Mouse (Mus musculus) kidney, postnatal 4 days (tissue): ENCODE measurements around the gene Usp21.

Experiments used
- DNase-seq, 2 experiments: peaks; one replicate each; pipeline ENCODE4 v3.0.0; 2021; ENCODE audit warnings: mixed read lengths in 2 of 2

Gene Usp21

DNA sequence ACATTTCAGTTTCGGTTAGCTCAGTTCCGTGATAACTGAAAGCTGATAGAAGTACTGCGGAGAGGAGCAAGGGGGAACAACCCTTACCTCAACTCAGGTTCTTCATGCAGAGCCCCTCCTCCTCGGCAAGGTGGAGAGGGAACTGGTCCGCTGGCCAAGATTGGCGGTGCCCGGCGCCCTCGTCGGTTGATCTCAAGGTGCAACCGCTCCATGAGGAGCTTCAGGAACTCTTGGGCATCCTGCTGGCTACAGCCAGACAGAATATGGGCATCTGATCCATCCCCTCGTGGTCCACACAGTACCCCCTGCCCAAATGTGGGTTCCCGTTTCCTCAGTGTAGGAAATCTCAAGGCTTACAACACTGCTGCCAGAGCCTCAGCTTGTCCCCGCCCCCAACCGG lies 3.3 kb downstream of the Usp21 start:
- DNase-seq = no peak

DNA sequence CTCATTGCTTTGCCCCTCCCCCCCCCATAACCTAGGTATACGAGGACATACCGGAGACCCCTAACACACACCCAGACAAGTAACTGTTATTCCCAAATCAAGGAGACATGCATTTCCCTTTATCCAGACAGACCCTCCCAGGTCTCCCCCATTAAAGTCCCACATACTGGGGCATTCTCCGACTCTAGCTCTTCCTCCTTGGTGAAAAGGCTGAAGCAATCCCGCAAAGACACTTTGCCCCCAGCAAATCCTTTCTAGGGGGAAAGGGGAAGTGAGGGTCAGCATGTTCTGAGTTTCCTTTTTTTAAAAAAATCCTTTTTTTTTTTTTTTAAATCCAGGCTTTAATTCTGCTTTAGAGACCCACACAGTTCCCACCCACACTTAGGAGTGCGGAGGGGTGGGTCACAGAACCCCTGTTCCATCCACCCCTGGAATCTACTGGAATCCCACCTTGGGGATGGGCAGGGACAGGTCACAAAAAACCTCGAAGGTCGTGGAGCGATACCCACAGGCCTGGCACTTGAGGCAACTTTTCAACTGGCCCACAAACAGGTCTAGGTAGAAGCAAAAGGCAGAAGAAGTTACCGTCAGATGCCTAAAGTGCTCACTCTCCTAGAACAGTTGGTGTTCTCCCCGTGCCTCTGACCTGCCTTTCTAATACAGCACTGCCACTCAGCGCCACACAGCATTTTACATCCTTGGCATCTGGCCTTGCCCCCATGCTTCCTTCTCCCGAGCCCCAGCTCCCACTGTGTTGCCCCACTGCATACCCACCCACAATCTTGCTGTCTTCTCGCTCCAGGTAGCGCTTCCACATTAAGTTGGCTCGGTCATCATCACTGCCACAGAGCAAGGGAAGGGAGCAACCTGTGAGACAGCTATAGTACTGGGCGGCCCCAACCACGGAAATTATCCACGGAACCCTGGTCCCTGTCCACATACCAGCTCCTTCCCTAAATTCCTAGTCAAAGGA lies 4.3 kb downstream of the Usp21 start:
- no peak for DNase-seq

DNA sequence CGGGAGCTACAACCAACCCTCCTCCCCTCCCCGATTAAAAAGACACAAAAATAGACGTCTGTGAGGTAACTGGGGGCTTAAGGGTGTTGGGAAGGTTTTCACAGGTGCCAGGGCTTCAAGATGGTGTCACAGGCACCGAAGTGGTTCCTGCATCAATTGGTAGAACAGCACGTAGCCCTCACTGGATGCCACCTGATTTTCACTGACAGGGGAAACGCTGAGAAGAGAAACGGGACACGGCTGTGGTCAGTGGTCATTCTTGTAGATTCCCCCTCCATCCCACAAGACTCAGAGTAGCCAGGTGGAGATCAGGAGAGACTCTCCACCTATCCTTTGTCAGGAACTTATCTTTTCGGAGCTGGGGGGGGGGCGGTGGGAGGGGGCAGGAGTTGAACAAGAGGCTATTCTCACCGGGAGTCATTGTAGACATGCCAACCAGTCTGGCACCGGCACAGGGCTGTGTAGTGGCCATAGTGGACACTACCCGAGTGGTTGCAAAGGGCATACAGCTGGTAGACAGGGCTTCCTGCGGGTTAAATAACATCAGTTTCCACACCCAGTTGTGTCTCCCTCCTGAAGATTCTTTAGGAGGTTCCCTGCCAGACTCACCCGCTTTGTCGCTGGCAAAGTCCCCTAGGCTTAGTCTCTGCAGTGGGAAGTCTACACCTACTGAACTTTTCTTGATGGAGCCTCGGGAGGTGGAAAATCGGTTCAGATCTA lies 5.5 kb downstream of the Usp21 start:
- no peak for DNase-seq

DNA sequence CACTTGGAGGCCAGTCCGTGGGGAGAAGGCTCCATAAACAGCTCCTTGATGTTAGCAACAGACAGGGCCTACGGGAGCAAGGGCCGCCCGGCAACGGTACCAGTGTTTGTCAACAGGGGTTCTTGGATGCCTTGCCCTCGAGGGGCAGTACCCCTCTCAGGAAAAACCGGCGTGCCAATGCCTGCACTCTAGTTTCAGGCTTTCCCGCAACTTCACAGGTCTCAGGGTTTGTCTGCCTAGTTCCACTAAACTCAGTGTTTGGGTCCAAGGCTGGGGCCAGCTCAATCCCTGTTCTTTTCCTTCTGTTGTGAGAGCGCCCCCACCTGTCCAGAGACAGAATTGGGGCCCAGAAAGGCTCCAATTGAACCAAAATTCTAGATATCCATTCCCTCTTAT lies 6.3 kb downstream of the Usp21 start:
- peak; percentile 91 to 93 for DNase-seq

DNA sequence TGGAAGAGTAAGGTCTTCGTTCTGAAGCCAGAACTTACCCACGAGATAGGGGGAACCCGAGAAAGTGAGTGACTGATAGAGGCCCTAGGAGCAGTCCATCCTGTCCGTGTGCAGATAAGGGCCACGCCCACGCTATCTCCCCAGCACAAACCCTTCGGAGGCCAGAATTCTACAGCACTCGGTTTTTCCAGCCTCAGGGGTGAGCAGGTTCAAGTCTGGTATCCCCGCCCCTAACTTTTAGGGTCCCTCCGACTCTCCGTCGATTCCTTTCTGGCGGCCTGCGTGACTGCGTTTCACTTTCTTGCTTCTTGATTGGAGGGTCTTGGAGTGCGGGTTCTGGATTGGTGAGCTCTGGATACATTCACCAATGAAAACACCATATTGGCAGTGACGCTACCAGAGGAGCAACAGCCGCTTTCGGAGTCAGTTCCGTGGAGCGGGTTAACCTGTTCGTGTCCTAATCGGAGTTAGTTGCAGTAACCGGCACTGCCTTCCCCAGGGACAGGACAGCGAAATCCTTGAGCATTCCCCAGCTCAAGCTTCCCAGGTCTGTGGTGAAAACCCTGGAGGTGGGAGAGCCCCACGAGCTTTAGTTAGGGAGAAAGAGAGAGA lies 6.8 kb downstream of the Usp21 start, which contains the start of gene Ppox:
Gene Ppox, minus strand, starts transcription at position 271 of the 612 bp plus-strand sequence.
- DNase-seq = peak; percentile 86 to 93

DNA sequence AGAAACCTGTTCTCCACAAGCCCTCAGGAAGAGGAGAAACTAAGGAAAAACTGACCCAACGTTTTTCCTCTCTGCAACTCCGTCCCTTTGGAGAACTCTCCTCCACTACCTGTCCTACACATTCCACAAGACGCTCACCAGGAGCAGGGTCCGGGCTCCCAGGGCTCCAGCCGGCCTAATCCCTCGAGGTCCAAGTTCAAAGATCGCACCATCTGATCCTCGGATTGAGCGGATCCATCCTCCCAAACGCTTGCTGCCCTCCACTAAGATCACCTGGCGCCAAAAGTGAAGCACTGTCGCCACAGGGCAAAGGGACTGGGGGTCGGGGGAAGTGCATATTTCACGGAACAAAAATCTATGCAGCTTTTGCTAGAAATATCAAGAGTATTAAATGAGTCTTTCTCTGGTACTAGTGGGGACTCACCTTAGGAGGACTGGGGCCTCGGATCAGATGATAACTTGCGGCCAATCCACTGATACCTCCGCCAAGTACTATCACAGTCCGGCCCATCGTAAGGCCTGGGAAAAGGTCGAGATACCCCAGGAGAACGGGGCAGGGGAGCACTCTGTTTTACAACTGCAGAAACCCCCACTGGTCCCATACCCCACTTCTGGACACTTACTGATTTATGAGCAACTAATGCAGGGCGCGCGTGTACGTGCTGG lies 7.4 kb downstream of the Usp21 start:
- DNase-seq = peak in 1 of 2 experiments; percentile 50

DNA sequence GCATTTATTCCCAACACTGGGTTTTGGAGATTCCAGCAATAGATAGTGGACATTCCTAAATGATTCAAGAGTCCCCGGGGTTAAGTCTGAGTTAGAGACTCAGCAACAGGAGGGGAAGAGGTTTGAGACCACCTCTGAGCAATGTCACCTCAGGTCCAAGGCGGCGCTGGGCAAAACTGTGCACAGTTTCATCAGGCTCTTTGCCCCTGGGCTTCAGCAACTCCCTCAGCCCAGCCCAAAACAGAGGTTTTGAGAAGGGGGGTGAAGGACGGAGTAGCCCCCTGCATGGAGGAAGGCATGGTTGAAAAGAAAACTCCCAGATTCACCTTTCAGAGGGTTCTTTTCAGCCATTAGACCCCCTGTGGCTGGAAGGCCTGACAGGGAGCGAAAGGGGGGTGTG lies 8.1 kb downstream of the Usp21 start:
- DNase-seq = no peak

DNA sequence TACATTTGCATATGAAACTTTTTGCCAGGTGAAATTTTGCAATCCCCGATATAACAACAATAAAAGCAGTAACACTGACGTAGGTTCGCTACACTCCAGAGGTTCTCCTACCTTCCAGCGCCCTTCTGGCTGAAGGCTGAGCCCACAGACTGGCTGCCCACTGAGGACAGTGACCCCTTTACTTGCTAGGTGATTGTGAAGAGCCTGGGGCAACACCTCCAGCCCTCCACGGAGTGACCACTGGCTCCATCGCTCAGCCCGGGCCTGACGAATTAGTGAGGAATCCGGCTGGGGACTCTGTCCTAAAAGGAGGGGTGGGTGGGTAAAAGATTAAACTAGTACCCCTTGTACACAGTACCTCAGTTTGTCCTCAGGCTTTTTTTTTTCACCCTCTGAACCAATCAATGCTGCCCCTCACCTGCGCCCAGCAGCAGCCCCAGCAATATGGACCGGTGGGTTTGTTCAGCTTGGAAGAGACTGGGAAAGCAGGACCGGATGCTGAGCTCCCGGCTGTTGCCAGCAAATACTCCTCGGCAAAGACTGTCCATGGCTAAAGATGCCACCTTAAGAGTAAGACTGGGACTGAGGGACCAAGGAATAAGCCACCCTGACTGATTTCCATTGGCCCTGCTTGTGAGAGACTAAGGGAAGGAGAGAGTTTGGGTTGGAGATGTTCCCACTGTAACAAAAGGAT lies 8.6 kb downstream of the Usp21 start:
- peak in 1 of 2 experiments; percentile 3 for DNase-seq

DNA sequence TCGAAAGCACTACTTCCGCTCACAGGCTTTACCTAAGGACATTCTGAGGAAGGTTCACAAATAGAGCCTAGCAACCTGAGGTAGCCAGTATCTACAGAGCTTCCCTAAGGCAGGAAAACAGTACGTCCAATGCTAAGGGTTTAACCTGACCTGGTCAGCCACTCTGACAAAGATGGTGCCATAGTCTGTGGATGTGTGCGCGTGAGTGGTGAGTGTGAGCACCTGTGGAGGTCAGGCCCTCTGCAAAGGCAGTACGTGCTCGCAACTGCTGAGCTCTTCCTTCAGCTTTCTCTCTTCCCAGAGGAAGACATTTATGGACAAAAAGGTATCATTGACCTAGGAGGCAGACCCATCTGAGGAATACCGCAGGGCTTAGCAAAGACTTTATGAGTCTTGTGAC lies 9.4 kb downstream of the Usp21 start:
- no peak for DNase-seq

DNA sequence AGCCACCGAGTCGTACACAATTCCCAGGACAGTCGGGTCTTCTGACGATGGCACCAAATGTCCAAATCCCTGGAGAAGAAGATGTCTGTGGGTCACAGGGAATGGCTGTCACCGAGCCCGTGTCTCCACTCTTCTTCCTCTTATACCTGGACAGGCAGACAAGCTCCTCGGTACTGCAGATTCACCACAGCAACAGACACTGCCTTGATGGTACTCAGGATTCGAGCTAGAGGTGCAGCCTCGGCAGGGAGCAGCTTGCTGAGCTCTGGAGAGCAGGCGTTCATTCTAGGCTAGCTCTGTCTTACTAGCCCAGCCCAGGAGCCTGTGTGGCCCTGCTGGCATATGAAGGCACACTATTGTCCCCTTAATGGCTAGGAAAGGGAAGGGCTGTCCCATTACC lies 10.1 kb downstream of the Usp21 start:
- DNase-seq = no peak

DNA sequence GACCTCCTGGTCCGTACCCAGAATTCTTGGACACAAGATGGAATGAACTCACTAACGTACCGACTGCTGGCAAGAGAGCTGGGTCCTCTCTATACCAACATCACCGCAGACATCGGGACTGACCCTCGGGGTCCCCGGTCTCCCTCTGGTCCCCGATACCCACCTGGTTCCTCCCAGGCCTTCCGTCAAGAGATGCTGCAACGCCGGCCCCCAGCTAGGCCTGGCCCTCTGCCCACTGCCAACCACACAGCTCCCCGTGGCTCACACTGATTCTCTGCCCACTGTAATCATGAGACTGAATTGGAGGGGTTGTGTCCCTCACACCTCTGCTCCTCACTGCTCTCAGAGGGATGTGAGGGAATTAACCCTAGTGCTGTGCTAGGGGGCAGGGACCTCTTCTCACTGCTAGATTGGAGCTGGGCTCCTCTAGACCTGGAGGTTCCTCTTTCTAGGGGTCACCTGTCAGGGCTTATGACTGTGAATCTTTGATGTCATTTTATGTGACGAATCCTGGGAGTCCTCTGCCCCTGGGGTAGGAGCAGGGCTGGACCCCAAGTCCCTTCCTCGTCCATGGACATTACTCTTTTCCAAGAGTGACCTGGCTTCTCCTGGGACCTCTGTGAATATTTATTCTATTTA lies 11.6 kb downstream of the Usp21 start:
- DNase-seq = no peak

DNA sequence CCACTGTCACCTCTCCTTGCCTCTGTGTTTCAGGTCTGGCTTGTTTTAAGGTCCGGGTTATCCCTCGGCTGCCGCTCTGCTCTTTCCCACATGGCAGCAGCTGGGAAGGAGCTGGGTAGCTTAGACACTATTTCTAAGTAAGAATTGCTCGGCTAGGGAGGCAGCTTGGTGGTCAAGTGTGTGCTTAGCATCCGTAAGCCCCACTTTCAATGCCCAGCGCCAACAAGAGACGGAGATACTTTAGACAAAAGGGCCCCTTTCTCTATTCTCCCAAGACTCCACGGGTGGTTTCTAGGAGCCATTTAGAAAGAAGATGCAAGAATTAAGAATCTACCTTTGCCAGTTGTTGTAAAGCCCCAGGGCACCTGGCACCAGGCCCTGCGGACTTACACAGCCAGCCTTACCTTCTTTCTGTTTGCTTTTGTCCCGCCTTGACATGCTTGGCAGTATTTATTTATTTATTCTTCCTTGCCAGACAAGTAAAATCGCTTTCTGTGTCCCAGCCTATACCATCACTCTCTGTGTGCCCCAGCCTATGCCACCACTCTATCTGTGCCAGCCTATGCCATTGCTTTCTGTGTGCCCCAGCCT lies 12.6 kb downstream of the Usp21 start:
- no peak for DNase-seq

DNA sequence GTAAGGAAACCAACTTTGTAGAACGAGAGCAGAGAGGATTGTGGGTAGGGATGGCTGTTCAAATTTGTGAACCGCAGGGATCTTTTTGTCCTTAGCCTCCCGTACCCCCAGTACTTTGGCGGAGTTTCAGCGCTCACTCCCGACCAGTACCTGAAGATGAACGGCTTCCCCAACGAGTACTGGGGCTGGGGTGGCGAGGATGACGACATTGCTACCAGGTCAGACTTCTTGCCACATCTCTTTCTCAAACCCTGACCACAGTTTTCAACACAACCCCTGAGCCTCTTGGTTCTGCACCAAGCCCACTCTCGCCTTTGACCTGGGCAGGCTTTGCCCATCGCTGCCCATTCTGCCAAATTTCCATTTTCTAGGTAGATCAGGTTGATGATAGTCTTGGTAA lies 13.6 kb downstream of the Usp21 start:
- no peak for DNase-seq

DNA sequence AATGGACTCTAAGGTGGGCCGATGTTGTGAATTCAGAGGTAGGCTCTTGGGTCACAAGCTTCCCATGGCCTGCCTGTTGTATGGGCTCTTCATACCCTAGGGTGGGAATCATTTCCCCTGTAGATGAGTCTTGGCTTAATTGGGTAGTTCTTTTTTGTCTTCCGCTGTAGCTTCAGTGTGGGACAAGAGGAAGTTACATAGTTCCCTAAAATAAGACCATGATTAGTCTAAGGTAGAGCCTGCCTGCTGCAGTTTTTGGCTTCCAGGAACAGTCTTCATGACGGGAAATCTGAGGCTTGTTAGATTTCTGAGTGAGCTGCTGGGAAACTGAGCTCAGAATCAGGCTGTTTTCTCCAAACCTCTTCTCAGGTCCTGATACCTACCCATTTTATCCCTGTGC lies 15.7 kb downstream of the Usp21 start:
- DNase-seq = no peak

DNA sequence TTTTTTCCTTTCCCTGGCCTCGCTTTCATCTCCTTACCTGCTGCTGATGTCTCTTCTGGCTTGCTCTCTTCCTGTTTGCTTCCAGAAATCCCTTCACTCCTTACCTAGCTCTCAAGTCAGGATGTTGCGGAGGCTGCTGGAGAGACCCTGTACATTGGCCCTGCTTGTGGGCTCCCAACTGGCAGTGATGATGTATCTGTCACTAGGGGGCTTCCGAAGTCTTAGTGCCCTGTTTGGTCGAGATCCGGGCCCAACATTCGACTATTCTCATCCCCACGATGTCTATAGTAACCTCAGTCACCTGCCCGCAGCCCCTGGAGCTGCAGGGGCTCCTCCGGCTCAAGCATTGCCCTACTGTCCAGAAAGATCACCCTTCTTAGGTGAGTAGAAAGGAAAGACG lies 16.2 kb downstream of the Usp21 start:
- no peak for DNase-seq

DNA sequence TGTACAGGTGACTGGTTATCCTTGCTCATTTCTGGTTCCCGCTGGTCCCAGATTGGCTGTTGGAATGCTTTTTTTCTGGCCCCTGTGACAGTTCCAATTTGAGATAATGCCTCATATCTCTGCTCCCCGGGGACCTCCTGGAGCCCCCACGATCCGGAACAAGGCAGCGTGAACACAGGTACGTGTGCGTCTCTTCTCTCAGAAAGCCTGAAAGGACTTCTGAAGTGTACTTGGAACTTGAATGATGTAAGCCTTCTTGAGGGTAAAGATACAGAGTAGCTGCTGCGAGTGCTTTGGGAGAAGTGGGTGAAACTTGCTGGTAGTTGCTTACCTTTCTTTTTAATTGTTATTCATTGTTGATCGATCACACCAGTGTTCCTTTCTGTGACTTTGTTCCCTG lies 16.6 kb downstream of the Usp21 start:
- no peak for DNase-seq

DNA sequence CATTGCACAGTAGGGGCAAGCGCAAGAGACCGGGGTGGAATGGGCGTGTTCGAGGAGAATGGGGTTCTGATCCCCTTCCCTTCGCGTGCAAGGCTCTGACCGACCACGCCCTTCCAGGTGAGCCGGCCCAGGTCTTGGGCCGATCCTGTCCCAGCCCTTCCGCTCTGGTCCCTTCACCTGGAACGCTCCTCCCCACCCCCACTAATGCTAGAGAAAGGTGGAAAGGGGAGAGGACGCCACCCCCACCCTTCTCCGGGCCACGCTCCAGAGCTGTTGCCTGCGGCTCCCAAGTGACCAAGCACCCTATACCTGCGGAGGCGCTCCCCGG lies 17.3 kb downstream of the Usp21 start:
- peak; percentile 73 to 84 for DNase-seq

DNA sequence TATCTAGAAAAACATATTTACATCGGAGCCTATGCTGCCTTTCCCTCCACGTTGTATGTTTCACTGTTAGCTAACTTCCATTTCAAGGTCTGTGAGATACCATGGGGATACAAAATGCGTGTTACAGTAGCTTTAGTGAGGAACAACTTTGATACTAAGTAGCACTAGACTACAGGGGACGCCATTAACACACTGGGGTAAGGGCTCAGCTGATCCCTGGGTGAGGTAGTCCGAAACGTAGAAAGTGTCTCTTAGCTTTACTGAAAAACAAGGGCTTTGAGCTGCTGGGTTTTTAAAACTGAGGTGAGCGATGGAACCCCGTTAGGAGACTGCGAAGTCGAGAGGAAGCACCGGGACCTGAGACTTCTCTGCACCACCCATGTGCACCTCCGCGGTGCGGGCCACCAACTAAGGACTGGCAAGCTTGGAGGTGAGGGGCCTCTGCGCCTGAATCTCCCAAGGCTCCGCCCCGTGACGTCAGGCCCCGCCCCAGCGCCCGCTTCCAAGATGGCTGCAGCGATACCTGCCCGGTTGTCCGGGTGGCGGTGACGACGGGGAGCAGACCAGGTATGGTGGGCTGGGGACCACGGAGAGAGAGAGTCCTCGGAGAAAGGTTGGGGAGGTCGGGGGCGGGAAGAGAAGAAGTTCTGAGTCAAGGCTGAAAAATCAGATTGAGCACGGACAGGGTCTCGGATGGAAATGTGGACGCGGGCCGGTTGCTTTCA lies 17.8 kb downstream of the Usp21 start, which contains the start of gene B4galt3:
Gene B4galt3, plus strand, starts transcription at position 481 of the 725 bp plus-strand sequence.
- DNase-seq = peak; percentile 98 to 99

DNA sequence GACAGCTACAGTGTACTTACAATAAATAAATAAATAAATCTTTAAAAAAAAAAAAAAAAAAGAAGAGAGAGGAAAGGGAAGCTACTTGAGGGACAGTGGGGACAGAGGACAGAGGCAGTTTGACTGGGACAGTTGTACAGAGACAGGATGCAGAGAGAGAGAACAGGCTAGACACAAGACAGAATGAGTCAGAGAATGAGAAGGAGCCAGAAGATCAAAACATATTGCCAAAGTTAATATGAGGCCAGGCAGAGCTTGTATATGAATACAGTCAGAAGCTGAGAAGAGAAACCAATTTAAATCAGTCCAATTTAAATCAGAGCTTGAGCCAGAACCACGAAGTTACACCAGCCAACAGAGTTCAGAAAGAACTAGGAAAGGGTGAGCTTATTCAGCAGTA lies 19.4 kb downstream of the Usp21 start:
- DNase-seq = no peak

DNA sequence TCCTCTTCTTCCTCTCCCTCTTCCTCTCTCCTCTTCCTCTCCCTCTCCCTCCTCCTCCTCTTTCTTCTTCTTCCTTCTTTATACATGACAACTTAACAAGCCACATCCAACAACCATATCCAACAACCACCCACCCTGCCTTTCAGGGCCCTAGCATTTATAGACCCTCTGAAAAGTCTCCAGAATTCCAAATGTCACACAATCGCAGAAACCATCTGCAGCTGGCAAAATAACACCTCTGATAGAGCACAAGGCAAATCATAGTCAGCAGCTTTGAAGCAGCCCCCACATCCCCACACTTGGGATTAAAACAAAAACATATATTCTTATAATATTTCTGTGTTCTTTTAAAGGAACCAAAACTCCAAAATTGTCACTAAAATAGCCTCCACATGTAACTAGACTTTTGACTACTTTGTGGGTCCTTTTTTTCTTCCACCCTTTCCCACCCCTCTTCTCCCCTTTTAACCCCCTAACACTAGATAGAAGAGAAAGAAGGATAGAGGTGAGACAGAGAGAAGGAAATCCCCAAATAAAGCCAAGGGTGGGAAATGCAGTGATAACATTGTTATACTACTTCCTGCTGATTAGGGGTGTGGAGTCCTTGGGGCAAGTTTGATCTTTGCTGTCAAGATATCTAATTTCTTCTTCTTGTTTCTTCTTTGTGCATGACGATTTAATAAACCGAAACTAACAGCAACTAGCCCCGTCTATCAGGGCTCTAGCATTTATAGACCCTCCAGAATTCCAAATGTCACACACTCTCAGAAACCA lies 21.6 kb downstream of the Usp21 start:
- DNase-seq = no peak
